Mouse (Mus musculus) layer of hippocampus, adult 2 months (tissue): Measurements from ENCODE around the gene Rrm2. TPM values are rescaled to one million over a fixed set of nuclear protein-coding genes. Genes with fewer than 3 reads are reported as not detected.
"Not testable (repeated sequence)": the region's sequence is repeated elsewhere in the genome, so short reads cannot be mapped to it uniquely, and the experiment has no call there.

Experiments used
- DNase-seq, 2 experiments: peaks; one replicate each; pipeline ENCODE4 v3.0.0; 2022; ENCODE audit warnings: low spot score in 2 of 2
- H3K27ac ChIP-seq: fragments of 200-600 bp; 2 replicates; pipeline ENCODE4 v1.8.1; 2022
- H3K4me3 ChIP-seq: fragments of 200-600 bp; 2 replicates; pipeline ENCODE4 v1.8.1; 2022; ENCODE audit warnings: mild to moderate bottlenecking
- CTCF ChIP-seq: fragments of 200-600 bp; conservative IDR thresholded peaks from 2 replicates; pipeline ENCODE4 v1.8.1; 2022; ENCODE audit warnings: antibody characterized with exemption, mild to moderate bottlenecking, moderate library complexity
- total RNA-seq, 2 experiments: library from RNA; stranded (reverse); gene quantifications; 2 replicates each; pipeline ENCODE4 v1.2.3; 2021

Gene Rrm2
- total RNA-seq, 2 experiments from 2014 or later = 2.0 to 2.2 TPM

DNA sequence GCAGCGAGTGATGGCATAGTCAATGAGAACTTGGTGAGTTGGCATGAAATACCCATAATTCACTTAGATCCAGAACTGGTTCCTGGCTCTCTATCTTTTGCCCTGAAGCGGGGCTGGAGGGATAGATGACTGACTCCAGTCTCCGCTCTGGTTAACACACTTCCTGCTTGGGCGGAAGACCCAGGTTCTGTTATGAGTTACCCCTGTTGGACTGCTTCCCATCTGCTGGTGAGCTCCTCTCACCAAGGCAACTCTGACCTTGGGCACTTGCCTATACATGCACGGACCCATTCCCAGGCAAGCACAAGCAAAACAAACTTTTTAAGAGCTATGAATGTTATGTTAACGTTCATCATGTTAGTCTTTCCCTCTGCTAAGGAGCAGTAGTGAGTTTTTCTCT is 1.4 kb downstream of the Rrm2 start:
- no peak overlapping the region for H3K27ac ChIP-seq
- no peak for DNase-seq
- TF ChIP-seq CTCF = no peak
- no peak overlapping the region for H3K4me3 ChIP-seq

DNA sequence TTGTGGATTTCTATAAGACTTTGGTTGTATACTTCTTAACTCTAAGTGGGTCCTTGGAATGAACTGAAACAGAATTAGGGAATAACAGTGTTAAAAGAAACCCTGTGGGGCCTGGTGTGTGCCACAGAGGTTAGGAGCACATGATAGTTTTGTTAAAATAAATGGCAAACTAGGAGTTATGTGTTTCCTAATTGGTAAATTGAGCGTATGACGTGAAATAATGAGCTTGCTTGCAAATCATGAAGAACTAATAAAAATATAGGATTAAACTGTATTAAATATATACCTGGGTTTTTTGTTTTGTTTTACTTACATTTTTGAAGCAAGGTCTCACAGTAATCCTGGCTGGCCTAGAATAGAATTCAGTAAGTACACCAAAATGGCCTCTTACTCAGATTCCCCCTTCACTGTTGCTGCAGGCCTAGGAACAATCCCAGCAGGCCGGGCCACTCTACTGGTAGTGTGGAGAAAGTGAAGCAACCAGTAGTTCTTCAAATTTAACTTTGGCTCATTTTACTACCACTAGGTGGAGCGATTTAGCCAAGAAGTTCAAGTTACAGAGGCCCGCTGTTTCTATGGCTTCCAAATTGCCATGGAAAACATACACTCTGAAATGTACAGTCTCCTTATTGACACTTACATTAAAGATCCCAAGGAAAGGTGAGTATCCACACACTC is 1.9 kb downstream of the Rrm2 start:
- Histone ChIP-seq H3K27ac (no peak overlapping the region), H3K4me3 (no peak overlapping the region)
- DNase-seq = peak; percentile 66 to 78
- TF ChIP-seq CTCF = peak; percentile 78

DNA sequence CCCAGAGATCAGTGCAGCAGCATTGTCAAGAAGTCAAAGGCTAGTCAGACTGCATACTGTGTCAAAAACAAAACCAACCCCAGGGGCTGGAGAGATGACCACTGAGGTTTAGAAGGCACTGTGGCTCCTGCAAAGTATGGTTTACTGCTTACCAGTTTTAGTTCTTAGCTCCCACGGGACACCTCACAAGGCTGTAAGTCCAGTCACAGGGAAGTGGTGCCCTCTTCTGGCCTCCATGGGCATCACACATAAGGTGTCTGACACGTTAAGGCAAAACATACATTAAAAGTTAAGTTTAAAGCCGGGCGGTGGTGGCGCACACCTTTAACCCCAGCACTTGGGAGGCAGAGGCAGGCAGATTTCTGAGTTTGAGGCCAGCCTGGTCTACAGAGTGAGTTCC is 2.6 kb downstream of the Rrm2 start:
- no peak for DNase-seq
- no peak overlapping the region for H3K27ac ChIP-seq
- no peak overlapping the region for H3K4me3 ChIP-seq
- peak; percentile 59 for TF ChIP-seq CTCF

DNA sequence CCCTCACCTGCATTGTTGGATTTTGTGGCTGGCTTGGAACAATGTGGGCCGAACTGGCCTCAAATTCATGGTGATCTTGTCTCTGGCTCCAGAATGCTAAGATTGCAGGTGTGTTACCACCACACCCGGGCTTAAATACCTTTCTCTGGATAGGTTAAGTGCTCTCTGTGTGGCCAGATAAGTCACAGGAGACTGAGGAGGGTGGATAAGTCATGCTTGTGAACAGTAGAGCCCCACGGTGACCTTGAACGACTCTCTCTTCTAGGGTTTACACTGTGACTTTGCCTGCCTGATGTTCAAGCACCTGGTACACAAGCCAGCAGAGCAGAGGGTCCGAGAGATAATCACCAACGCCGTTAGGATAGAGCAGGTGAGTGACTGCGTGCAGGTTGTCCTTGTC is 4.4 kb downstream of the Rrm2 start:
- Histone ChIP-seq H3K4me3 (no peak overlapping the region), H3K27ac (no peak overlapping the region)
- no peak for DNase-seq
- TF ChIP-seq CTCF = no peak

DNA sequence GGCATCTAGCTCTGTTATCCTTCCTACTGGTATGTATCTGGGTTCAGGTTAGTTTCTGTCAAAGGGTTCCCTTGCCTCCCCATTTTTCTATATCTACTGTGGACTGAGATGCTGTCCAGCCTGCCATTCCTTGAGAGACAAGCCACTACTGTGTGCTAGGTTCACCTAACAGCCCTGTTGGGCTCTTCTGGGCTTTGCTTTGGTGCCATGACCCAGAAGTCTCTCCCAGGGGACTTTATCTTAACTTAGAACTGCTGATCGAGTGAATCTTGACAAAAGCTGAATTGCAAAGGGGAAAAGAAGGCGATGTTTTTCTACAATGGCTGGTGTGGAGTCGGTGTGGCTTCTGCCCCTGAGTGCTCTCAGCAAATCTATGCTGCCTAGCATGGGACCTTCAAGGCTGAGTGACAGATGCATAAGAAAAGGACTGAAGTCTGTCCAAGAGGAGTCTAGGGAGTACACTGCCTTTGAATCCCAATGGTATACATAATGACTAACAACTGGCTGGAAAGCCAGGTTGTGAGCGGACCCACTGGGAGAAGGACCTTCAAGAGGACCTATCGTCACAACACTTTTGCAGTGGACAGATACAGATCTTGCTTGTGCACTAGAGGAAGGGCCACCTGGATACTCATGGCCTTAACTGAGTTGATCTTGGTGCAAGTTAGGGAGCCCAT is 6.7 kb downstream of the Rrm2 start:
- Histone ChIP-seq H3K27ac (no peak overlapping the region), H3K4me3 (no peak overlapping the region)
- no peak for TF ChIP-seq CTCF
- DNase-seq = no peak

DNA sequence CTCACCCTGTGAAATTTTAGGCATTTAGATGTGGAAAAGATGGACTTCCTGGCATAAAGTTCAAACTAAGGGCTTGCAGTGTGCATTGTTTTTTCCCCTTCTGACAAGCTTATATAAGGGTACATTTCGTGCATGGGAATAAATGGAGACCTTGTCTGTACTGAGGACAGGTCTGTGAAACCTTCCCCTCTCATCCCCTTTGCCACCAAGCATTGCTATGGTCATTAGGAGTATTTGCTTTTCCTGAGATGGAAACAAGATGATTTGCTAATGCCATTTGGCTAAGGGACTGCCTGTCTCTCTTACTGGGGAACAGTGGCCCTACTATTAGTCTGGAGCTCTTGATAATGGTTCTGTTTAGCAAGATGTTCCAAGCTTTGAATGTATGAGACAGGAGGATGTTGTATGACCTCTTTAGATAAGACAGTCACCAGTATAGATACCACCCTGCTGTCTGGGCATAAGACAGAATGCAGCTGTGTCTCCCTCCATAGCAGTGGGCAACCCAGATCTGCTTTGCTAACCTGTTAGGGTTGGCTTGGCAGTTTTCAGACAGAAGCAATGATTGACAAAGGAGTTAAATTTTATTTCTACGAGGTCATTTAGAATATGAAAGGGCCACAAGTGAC is 7.3 kb downstream of the Rrm2 start:
- Histone ChIP-seq H3K27ac (no peak overlapping the region), H3K4me3 (no peak overlapping the region)
- no peak for DNase-seq
- no peak for TF ChIP-seq CTCF

DNA sequence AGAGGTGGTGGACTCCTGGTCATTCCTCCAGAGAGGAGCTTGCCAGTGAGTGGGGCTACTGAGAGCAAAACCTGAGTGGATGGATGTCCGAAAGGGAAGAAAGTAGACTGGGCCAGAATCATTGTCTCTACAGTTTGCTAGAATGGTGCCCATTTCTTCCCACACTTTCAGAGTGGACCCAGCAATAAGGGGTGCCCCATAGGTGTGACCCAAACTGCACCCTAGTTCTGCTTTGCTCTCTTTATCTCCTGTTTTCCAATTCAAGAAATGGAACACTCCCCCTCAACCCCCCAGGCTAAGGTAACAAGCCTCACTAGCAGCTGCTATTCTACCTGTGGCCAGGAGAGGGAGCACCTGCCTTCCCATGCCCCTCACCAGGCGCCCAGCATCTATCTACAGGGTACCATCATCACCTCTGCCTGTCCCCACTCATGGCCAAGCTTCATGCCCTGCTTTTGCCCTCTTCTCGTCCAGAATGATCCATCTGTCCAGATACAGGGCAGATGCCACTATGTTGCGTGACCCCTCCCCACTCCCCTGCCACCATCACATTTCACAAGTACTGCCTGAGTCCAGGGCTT is 8.8 kb downstream of the Rrm2 start:
- Histone ChIP-seq H3K27ac (no peak overlapping the region), H3K4me3 (no peak overlapping the region)
- peak; percentile 21 to 61 for DNase-seq
- peak; percentile 98 for TF ChIP-seq CTCF

DNA sequence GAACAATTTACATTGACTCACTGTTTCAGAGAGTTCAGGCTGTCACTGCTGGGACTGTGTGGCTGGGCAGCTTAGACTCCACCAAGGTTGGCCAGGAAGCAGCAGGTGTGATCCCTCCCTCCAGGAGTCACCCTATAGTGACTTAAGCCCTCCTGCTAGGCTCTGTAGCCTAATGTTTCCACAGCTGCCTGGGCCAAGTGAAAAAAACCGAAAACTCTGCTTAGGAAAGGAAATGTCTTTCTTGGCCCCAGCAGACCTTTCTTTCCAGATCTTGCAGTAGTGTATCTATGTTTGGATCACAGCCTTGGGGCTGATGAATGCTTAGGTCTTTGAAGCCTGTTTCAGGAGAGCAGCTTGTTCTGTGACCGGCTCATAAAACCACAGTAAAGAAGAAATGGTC is 15.4 kb downstream of the Rrm2 start:
- DNase-seq = no peak
- Histone ChIP-seq H3K27ac (no peak overlapping the region), H3K4me3 (no peak overlapping the region)
- TF ChIP-seq CTCF = no peak

DNA sequence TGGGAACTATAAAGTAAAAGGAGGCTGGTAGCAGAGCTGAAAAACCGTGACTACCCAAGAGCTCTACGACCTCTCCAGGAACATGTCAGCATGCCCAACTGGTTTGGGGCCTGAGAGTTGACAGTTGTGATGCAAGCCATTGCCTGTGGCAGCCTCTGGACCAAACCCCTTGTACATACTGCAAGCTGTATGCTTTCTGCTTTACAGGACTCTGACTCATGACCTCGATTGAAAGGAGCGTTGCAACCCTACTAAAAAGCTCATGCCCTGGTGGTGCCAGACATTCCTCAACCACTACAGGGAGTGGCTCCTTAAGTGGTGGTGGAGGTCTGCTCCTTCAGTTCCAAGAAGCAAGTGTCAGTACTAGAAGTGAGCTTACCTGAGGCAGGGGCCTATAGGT is 15.8 kb downstream of the Rrm2 start:
- TF ChIP-seq CTCF = no peak
- Histone ChIP-seq H3K4me3 (no peak overlapping the region), H3K27ac (no peak overlapping the region)
- no peak for DNase-seq

DNA sequence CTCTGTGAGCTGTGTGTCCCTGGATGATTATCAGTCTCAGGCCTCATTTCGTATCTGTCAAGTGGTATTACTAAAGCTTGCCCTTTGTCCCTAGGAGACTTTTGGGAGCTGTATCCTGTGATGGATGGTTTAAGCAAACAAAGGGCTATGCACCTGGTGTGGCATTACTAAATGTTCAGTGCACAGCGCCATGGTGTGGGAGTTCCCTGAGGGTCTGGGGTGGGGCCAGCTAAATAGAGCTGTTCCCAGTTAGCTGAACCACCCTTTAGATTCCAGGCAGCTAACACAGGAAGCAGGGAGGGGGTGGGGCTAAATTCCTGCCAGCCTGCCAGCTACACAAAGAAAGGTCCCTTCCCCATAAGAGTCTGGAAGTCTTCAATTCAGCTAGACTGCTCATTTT is 16.3 kb downstream of the Rrm2 start:
- DNase-seq = no peak
- H3K27ac ChIP-seq = no peak overlapping the region
- TF ChIP-seq CTCF = no peak
- H3K4me3 ChIP-seq = no peak overlapping the region

DNA sequence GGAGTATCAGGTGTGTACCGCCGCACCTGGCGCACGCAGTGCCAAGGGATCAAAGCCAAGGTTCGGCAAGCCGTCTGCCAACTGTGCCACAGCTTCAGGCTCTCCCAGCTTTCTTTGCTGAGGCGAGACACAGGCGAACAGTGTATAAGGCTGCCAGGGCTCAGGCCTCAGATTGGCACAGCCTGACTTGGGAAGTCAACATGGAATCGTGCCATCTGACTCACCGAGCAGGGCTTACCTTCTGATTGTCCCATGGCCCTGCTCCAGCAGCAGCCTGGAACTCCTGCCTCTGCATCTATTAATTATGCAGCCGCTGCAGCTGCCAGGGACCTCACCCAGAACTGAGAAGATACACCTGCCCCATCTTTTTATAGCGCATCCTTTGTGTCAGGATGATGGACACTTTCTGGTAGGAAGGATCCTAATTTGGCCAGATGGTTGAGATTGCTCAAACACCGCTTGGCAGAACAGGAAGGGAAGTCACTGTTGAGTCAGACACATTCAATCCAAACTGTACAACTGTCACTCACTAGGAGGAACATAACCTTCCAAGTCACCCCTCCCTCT is 26.9 kb downstream of the Rrm2 start:
- H3K27ac ChIP-seq = no peak overlapping the region

DNA sequence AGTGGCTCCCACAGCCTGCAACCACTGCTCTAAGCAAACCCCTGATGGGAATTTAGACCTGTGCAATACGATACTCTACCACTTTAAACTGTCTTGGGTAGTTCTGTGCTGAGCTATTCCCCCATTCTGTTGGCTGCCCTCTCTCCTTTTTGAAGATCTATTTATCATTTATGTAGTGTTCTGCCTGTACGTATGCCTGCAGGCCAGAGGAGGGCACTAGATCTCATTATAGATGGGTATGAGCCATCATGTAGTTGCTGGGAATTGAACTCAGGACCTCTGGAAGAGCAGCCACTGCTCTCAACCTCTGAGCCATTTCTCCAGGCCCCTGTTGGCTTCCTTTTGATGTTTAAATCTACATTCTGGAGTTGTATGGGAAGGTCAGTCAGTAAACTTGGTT is 28.9 kb downstream of the Rrm2 start:
- H3K4me3 ChIP-seq = no peak overlapping the region
- TF ChIP-seq CTCF = peak; percentile 35
- DNase-seq = no peak
- H3K27ac ChIP-seq = no peak overlapping the region

More for the DNA sequence above, 26.9 kb downstream of the Rrm2 start:
- TF ChIP-seq CTCF = no peak
- H3K4me3 ChIP-seq = no peak overlapping the region
- peak; percentile 46 to 55 for DNase-seq

DNA sequence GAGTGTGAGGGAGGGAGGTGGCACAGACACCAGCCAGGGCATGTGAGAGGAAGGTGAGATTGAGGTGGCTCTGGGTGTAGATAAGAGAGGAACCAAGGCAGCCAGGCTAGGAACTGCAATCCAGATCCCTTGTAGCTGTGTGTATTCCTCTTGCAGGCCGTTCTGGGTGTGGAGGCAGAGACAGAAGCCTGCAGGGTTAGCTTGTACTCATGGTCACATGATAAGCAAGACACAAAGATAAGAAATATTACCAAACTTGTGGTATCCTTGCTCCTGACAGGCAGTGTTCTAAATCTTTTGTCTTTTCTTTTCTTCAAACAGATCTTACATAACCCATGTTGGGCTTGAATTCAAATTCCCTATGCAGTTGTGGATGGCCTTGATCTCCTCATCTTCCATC is 31.9 kb downstream of the Rrm2 start:
- Histone ChIP-seq H3K27ac (no peak overlapping the region), H3K4me3 (no peak overlapping the region)
- no peak for TF ChIP-seq CTCF
- DNase-seq = no peak

DNA sequence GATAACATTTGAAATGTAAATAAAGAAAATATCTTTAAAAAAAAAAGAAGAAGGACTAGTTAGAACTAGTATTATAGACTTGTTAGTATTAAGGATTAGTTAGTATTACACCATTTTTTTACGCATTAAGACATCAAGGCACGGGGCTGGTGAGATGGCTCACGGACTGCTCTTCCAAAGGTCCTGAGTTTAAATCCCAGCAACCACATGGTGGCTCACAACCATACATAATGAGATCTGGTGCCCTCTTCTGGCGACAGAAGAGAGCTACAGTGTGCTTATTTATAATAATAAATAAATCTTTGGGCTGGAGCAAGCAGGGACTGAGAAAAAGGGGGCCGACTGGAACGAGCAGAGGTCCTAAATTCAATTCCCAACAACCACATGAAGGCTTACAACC is 33.5 kb downstream of the Rrm2 start:
- not testable (repeated sequence) for DNase-seq, H3K27ac ChIP-seq, H3K4me3 ChIP-seq
- peak; percentile 68 for TF ChIP-seq CTCF
